Mouse (Mus musculus) right cerebral cortex, postnatal 14 days (tissue): ENCODE measurements around the gene Zbtb43.

Experiments
- DNase-seq: peaks from one replicate; pipeline ENCODE4 v3.0.0; 2022

The Zbtb43 gene

DNA sequence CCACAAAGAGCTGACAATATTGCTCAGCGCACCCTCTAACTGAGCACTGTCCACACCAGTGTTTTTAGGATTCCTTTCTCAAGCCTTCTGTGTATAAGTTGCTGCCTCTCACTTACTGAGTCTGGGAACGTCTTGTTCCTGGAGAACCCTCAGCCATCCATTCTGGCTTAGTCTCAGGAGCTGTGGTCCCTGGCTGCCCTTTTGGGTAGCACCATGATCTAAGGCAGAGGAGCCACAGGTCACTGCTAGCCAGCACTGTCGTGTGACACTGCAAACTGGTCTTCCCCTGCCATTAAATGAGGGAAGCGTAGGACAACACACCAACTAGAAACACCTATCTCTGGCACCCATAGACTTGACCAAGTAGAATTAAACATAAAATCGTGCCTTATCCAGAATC is 15.6 kb downstream of the Zbtb43 start:
- no peak for DNase-seq

DNA sequence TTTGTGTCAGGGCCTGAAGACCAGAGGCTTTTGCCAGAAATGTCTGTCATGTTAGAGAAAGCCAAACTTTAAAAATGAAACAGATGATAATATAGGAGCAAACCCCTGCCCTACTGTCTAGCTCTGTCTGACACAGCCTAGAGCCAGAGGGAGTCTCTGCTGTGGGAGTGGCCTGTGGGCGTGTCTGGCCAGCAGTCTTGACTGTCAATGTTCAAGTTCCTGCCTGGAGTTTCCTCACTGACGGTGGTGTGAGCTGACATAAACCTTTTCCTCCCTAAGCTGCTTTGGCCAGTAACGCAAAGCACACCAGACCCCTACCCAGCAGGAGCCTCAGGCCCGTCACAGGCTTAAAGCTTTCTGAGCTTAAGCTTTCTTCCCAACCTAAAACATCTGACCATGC is 16.2 kb downstream of the Zbtb43 start:
- DNase-seq: no peak

DNA sequence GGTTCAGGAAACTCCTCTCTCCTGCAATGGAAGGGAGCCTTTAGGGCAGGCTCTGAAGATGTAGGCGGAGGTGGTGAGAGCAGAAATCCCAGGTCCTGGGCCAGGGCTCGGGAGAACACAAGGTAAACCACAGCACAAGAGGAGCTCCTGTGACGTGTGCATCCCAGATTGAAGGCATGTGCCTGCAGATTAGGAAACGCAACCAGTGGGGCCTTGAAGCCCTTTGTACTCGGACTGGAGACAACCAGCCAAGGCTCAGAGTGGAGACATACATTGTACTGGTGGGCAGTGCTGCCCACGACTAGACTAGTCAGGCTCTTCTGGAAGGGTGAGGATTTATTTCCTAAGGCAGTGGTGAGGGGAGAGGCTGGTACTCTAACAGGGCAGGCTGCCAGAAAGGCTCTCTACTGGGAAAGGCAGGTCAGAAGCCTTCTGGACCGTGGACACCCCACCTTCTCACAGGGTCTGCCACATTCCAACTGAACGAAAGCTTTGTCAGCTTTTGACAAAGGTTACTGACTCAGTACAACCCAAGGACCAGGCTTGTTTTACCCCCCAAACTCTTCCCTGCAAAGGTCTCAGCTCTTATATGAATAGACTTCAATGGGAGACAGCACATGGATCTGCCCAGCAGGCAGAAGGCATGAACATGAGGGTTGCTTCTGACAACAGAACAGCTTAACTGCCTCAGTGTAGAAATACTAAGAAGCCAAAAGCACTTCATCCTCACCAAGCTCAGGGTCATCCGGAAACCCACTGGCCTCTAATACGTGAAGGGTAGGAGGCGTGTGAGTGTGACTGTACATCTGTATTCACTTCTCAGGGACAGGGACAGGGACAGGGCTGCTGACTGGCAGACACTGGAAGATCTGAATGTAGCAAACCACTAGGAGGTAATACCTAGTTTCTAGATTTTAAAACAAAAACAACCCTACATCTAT is 17.1 kb downstream of the Zbtb43 start:
- no peak for DNase-seq

DNA sequence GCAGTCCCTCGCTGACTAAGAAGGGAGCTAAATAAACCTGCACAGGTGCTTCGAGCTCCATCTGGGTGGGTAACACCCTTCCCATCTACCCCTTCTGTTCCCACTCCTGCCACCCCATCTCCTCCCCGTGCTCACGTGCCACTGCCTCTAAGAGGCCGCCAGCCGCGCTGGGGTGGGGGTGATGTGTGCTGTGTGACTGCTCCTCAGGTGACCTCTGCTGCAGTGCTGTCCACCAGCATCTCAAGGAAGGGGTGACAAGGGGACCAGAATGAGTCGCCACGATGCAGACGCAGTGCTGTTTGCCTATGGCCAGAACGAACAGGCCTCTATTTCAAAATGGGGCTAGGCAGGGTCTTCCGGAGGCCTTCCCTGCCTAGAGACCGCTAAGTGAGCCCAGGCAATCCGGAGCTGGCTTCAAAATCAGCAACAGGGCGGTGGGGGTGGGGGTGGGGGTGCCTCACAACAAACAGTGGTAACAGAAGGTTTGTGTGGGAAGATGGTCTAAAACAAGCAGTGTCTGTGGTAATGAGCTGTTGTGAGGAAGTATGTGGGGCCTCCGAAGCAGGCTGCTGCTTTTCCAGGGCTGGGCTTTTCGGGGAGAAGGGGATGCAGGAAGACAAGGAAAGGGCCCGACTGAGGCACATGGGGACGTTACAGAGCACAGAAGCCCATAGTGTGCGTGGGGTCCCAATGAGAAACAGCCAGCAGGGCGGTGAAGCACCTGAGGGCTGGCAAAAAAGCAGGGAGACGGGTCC is 19.1 kb downstream of the Zbtb43 start:
- DNase-seq: no peak

DNA sequence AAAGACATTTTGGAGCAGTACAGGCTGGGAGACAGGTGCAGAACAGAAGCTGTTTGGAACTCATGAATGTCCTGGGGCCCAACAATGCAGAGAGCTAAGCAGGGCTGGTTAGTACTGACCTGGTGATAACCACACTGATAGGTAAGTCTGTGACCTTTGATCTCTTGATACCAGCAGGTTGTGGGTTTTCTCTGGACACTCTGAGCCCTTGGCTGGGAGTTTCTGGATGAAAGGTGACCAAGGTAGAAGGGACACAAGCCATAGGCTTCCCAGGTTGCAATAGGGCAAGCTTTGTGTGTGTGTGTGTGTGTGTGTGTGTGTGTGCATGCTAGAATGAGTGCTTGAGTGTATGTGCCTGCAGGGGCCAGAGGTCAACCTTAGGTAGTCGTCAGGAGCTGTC is 21.6 kb downstream of the Zbtb43 start:
- no peak for DNase-seq

DNA sequence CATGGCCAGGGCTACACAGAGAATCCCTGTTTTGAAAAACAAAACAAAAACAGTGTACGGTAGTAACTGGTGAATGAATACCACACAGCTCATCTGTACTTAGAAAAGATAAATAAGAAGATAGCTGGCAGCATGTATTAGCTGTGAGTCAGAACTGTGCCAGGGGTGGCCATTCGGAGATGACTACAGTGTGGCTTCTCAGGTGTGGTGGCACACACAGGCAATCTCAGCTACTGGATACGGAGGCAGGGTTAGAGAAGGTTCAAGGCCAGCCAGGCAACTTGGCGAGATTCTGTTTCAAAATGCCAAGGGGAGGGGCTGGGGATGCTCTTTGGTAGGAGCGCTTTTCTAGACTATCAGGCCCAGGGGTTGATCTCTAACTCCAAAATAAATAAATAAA is 22.6 kb downstream of the Zbtb43 start:
- no peak for DNase-seq

DNA sequence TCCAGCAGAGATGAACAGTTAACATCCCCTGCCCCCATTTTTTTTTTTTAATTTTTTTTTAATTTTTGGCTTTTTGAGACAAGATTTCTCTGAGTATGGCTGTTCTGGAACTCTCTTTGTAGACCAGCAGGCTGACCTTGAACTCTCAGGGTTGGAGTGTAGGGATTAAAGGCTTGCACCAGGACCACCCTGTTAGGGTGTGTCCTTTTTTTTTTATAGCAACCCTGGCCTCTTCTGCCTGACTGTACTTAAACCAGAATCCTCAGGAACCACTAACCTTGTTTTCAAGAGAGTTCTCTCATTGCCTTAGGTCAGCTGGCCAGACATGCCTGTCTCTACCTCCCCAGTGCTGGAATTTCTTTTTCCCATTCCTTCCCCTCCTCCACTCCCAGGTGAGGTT is 23.5 kb downstream of the Zbtb43 start:
- DNase-seq: no peak

DNA sequence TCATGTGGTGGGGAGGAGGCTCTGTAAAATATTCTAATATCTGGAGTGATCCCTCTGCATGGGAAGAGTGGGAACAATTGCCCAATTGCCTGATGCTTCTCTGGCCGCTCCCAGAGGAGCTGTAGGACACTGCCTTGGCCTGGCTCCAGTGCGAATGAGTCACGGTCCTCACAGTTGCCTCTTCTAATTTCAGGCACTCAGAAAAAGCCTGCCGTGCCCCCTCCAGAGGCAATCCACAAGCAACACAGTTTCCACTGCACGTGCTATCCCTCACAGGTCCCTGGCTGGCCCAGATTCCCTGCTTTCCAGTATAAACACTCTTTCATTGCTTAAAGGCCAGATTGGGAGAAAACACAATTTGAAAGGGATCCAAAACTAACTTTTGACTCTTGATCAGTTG is 24.0 kb downstream of the Zbtb43 start:
- DNase-seq: peak; percentile 91

DNA sequence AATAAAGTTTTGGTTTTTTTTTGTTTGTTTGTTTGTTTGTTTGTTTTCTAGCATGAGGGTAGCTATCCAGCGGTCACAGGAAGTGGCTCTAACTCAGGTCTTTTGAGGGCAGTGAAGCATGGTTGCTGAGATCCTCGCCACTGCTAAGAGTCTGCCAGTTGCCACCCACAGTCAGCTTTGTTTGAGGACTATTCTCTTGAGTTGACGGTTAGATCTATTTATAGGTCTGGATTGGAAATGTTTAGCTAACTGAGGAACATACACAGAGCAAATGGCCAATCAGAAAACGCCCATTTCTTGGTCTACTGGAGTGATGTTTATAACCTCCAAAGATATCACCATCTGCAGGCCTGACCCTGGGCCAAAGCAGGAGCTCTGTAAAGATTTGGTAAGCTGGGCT is 25.7 kb downstream of the Zbtb43 start:
- DNase-seq: no peak

DNA sequence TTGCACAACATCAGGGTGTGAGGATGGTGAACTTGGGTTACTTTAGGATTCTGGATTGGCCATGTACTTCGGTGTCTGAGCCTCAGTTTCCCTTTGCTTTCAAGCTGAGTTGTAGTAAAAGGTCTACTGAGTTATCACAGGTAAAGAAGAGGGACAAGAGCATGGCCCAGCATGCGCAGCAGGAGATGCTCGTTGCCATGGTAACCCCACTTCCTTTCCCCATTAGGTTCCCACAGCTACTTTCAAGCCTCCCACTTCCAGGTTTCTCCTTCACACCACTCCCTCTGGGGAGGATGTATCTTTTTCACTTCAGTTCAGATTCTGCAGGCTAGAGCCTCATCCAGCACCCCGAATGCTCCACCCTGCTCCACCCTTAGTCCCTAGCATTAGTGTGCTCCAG is 27.5 kb downstream of the Zbtb43 start:
- no peak for DNase-seq

DNA sequence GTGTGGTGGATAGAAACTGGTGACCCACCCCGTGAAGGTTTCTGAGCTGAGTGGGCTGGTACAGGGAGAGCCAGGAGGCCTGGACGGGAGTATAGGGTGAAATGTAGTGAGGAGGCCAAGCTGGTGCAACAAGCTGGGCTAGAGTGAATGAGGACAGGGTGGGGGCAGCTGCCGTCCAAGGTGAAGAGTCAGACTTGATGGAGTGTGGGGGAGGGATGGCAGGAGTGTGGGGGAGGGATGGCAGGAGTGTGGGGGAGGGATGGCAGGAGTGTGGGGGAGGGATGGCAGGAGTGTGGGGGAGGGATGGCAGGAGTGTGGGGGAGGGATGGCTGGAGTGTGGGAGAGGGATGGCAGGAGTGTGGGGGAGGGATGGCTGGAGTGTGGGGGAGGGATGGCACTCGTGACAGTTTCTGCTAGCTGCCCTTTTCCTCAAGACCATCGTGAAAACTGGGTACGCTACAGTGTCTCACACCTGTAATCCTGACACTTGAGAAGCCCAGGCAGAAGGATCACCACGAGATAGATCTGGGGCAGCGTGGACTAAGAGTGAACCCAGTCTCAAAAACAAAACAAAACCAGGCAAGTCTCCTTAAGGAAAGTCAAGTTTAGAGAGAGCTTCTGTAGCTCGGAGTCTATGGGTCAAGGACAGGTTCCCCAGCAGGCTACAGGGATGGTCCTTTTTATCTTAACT is 28.2 kb downstream of the Zbtb43 start:
- no peak for DNase-seq

DNA sequence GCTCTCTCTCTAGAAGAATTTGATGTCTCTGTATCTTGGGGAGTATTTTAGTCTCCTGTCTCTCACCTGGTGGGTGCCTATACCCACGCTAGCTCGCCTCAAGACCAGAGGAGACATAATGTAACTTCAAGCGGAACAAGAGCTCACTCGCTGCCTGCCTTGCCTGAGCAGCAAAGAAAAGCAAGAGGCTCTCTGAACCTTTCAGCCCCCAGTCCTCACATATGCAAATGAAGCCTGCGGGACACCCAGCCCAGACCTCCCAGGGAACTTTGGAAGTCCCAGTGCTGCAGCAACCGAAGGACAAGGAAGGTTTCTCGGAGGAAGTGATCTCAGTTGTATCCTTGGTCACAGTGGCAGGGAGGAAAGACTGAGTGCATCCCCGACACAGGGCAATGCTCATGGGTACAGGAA is 28.9 kb downstream of the Zbtb43 start:
- DNase-seq: no peak

DNA sequence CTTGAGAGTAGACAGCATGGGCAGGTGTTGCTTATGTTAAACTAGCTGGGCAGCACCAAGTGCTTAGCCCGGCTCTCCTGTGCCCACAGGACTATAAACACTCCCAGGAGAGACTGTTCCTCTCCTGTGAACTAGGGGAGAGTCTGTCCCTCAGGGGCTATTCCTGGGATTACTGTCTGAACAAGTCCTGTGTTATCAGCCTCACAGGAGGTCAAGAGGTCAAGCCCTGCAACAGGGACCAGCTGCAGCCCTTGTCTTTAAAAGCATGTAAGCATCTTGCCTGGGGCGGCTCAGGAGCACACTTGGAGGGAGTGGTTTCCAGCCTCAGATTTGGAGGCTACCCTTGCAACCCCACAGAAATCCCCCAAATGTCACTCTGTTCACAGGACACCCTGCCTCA is 30.0 kb downstream of the Zbtb43 start:
- no peak for DNase-seq

DNA sequence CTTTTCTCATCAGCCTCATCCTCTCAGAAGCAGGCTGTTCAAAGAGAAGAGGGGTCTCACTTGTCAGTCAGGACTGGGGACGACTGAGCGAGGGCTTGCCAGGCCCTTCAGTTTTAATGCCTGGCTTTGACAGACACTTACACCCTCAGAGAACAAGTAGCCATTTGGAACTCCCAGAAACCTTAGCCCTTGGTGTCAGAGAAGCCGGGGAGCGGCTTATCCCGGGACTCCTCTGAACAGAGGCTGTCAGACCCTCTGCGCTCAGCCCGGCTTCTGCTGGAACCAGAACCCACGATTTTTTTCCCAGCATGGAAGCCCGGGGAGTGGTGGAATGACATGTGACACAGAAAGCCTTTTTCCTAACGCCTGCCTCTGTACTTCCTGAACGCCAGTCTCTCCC is 31.2 kb downstream of the Zbtb43 start:
- DNase-seq: no peak

DNA sequence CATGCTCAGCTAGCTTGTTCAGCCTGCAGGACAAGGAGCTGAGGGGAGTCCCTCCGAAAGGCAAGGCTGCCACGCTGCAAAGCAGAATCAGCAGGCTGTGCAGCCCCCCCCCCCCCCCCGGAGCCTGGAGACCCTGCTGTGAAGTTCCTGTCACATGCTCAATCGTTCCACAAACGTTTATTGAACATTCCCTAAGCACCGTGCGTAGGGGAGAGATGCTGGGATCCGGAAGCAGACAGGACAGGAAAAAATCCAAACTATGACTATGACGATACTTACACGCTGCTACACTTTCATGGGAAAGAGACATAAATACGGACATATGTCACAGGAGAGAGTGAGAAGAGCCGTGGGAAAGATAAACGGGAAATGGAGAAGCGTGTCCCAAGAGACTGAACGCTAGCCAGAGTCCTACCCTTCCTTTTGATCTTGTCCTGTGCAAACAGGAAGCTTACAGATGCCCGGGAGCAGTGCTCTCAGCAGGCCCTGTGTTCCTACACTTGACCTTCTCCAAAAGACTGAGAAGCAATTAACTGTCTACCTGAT is 32.3 kb downstream of the Zbtb43 start:
- DNase-seq: no peak

DNA sequence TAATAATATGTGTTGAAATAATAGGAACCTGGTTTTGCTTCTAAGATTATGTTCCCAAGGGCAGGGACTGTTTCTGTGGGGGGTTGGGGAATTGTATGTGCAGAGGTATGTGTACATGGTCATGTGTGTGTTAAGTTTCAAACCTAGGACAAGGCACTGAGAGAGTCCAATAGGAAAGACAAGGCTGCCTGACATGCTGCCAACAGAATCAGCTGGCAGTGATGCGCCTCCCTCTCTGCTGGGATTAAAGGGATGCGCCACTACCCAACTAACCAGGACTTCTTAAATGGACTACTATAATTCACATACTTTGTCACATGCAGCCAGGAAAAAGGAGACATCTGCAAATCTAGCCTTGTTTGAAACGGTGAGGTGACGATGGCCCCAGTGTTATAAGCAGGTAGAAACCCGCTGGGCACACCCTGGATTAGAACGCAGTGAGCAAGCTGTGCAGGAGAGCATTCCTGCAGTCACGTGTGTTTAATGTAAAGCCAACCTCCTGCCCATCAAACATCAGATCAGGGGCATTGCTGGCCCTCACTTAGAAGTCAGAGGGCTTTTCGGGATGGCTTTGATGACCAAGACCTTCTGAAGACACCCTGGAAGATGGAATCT is 33.2 kb downstream of the Zbtb43 start:
- no peak for DNase-seq

DNA sequence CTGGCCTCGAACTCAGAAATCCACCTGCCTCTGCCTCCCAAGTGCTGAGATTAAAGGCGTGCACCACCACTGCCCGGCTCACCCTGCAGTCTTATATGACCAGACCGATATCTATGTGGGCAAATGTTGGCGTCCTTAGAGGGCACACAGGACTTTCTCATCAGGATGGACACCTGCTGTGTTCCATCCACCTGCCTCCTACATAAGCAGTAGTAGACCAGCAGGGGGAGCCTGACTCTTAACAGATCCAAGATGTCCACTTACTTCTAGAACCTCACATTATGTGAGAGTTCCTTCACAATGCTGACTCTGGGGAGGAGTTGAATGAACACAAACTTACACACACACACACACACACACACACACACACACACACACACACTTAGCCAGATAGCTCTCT is 35.5 kb downstream of the Zbtb43 start:
- peak; percentile 69 for DNase-seq

DNA sequence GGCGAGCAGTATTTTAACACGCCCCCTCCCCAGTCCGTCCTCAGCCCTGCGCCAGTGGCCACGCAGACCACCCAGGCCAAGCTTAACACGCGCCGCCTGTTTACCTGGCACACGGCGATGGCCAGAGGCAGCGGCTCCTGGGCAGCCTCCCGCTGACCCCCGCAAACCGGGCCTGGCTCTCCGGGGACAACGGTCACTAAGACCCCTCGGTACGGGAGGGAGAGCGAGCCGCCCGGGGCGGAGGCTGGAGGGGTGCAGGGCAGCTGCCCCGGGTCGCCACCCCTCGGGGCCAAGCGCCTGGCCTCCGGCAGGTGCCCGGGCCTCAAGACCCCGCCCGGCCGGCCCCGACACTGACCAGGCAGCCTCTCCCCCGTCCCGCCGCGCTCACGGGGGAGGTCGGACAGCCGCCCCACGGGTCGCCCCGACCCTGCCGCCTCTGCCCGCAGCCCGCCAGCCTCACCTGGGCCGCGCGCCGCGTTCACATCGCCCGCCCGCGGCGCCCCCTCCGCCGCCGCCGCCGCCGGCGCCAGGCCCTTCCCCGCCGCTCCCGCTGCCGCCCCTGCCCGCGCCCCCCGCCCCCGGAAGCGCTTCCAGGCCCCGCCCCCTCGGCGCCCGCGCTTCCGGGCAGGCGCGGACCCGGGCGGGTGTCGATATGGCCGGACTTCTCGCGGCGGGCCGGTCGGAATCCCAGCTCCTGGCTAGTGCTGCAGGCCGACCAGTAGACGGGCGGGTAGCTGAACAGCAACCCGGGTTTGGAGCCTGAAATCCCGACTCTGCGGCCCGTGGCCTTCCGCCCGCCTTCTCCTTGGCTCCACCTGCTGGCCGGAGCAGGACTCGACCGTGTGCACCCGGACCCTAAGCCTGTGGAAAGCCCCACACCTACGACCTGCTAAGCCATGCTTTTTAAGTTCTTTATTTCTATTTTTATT is 37.3 kb downstream of the Zbtb43 start, which contains the start of gene Zbtb34:
TSS of gene Zbtb34 (minus strand) at position 554 of the 929 bp plus-strand sequence.
- DNase-seq: peak; percentile 64

DNA sequence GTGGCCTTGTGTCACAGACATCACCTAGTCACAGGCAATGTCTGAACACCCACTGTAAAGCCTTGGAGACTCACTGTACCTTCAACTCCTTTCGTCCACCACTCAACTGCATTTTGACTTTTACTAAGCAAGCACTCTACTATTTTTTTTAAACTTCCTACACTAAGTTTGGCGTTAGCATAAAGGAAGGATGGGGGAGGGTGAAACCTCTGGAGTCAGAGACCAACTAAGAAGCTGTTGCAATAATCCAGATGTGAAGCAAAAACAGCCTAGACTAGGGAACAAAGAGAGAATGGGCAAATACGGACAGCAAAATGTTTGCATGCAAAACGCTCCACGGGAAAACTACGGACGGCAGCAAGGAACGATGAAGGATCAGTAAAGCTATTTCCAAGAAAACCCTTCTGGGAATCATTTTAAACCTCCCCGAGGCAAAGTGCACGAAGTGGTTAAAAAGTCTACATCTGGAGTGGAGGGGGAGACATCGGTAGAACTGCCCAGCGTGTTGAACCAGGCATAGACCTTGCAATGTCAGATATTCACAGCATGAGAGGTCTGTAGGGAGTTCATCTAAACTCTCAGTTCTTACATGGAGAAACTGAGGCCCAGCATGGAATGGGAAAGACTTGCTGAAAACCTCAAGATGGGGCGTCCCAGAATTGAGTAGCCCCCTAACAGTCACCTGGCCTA is 38.1 kb downstream of the Zbtb43 start:
- DNase-seq: no peak

DNA sequence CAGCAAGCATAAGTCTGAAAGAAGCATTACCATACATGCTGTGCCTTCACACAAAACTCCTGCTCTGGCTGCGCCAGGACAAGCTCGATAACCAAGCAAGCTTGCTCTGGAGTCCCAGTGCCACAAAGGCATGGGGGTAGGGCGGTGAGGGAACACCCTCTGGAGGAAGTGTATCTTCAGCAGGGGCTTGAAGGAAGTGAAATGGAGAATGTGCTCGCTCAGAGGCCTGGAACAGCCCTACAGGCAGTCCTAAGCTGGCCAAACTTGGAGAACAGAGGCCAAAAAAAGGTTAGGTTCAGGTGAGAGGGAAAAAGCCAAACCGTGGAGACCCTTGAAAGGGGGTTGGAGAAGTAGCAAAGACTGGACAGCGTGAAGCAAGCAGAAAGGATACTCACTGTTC is 39.0 kb downstream of the Zbtb43 start:
- no peak for DNase-seq
